Mouse (Mus musculus) embryonic facial prominence, embryonic 14.5 days (tissue): ENCODE measurements around the gene Gsto1. TPM values are rescaled to one million over a fixed set of nuclear protein-coding genes. Genes with fewer than 3 reads are reported as not detected.
A peak's percentile ranks its signal among the peaks of the same experiment; 100 is the strongest.

Experiments used
- ATAC-seq: fragments of 200-750 bp; cut with Nextera tagmentation; 2 replicates; pipeline ENCODE4 v1.8.0; 2017; ENCODE audit warnings: low read depth, moderate number of reproducible peaks, moderate TSS enrichment
- DNase-seq: peaks from one replicate; pipeline ENCODE4 v3.0.0-alpha.2; 2015; ENCODE audit warnings: low spot score
- H3K27ac ChIP-seq: fragments of 300-500 bp; sonication (generic); replicated peaks from 2 replicates; pipeline ENCODE4 v1.5.1; 2014; ENCODE audit warnings: low read depth, mild to moderate bottlenecking, low read length, moderate library complexity
- H3K27me3 ChIP-seq: fragments of 300-500 bp; sonication (generic); replicated peaks from 2 replicates; pipeline ENCODE4 v1.6.1; 2014; ENCODE audit warnings: low read length; ENCODE audit not compliant: control insufficient read depth, insufficient read depth
- H3K36me3 ChIP-seq: fragments of 300-500 bp; sonication (generic); 2 replicates; pipeline ENCODE4 v1.6.1; 2014; ENCODE audit warnings: low read length, mixed read lengths; ENCODE audit not compliant: control insufficient read depth, insufficient read depth
- H3K4me1 ChIP-seq: fragments of 300-500 bp; sonication (generic); 2 replicates; pipeline ENCODE4 v1.6.1; 2014; ENCODE audit warnings: antibody characterized with exemption, low read length; ENCODE audit not compliant: control insufficient read depth, insufficient read depth
- H3K4me2 ChIP-seq: fragments of 300-500 bp; sonication (generic); 2 replicates; pipeline ENCODE4 v1.6.1; 2014; ENCODE audit warnings: low read depth, mild to moderate bottlenecking, low read length, moderate library complexity, mixed read lengths
- H3K4me3 ChIP-seq: fragments of 300-500 bp; sonication (generic); 2 replicates; pipeline ENCODE4 v1.5.1; 2014; ENCODE audit warnings: low read depth, mild to moderate bottlenecking, low read length
- H3K9ac ChIP-seq: fragments of 300-500 bp; sonication (generic); 2 replicates; pipeline ENCODE4 v1.6.1; 2014; ENCODE audit warnings: low read depth, mild to moderate bottlenecking, low read length, moderate library complexity, mixed read lengths
- H3K9me3 ChIP-seq: fragments of 300-500 bp; sonication (generic); 2 replicates; pipeline ENCODE4 v1.6.1; 2016; ENCODE audit warnings: low read length; ENCODE audit not compliant: control insufficient read depth
- WGBS: fragments of 180-500 bp; shearing (Covaris S2); extraction: QIAGEN DNeasy Blood & Tissue Kit; methylation state at CpG from one replicate; pipeline ENCODE4 v1.1.7; 2014; 5-methylcytosine and 5-hydroxymethylcytosine counted together
- polyA plus RNA-seq: library from polyadenylated mRNA; unstranded; fragments of >200 nt; fragmentation: Nextera tagmentation; extraction: Ambion mirVana; gene quantifications from 2 replicates; pipeline ENCODE4 v1.2.1, GENCODE M21; 2014

Gene Gsto1
- polyA plus RNA-seq, 1 experiment from 2014 or later: 148 TPM

DNA sequence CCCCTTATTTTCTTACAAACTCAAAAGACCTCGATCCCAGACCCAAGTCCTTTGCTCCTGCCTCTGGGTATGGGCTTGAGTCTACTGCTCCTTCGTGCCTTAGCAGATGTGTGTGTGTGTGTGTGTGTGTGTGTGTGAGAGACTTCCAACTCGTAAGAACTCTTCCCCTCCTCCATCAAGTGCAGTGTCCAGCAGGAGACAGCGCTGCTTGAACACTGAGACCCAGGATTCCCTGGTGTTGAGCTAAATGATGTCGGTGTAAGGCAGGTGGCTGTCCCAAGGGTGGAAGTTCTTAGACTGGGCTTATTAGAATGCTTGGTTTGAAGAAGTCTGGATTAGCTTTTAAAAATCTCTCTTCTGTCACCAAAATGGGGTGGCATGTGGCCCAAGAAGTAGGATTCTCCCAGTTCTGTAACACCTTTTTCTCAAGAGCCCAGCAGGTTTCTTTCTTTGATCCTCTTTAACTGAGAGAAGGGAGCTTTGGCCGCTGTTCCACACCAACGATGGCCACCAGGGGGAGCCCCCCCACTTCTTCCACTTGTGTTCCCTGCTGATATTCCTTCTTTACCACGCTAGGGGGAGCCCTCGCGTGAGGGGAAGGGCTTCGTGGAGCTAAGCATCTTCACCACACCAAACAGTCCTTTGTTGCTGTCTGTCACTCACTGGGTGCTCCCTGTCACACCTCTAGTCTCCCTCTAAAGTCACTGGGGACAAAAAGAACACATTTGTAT, 27.5 kb downstream of the Gsto1 start:
- 27% methylated on average over 11 of the region's 11 CpGs for WGBS
- no peak overlapping the region for H3K4me3 ChIP-seq

DNA sequence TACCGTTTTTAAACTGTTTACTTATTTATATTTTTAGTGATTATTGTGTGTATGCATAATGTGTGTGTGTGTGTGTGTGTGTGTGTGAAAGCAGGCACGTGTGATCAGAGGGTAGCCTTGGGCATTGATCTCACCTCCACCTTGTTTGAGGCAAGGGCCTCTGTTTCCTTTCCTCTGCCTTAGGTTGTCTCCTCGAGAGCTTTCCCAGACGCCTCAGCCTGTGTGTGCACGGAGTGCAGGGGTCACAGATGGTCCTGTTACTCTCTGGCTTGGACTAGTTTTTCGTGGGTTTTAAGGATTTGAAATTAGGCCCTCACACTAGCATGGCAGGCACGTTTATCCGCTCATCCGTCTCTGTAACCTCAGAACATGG, 28.1 kb downstream of the Gsto1 start:
- no peak overlapping the region for H3K9ac ChIP-seq
- ATAC-seq (peak; percentile 24; the same call in 1 of the 2 replicates), DNase-seq (no peak)
- no peaks in the 10 kb centered on the region for H3K36me3 ChIP-seq
- no peak overlapping the region for H3K27ac ChIP-seq
- 36% methylated on average over 9 of the region's 9 CpGs for WGBS
- no peak overlapping the region for H3K4me3 ChIP-seq
- H3K4me2 ChIP-seq: no peak overlapping the region
- no peaks in the 10 kb centered on the region for H3K9me3 ChIP-seq
- no peaks in the 10 kb centered on the region for H3K4me1 ChIP-seq
- H3K27me3 ChIP-seq: no peaks in the 10 kb centered on the region

More for the DNA sequence above, 27.5 kb downstream of the Gsto1 start:
- Histone ChIP-seq H3K9ac (no peak overlapping the region), H3K36me3 (no peaks in the 10 kb centered on the region), H3K4me1 (no peaks in the 10 kb centered on the region), H3K27me3 (no peaks in the 10 kb centered on the region), H3K9me3 (no peaks in the 10 kb centered on the region), H3K27ac (no peak overlapping the region), H3K4me2 (no peak overlapping the region)
- peak; percentile 68 for ATAC-seq
- DNase-seq: peak; percentile 87

DNA sequence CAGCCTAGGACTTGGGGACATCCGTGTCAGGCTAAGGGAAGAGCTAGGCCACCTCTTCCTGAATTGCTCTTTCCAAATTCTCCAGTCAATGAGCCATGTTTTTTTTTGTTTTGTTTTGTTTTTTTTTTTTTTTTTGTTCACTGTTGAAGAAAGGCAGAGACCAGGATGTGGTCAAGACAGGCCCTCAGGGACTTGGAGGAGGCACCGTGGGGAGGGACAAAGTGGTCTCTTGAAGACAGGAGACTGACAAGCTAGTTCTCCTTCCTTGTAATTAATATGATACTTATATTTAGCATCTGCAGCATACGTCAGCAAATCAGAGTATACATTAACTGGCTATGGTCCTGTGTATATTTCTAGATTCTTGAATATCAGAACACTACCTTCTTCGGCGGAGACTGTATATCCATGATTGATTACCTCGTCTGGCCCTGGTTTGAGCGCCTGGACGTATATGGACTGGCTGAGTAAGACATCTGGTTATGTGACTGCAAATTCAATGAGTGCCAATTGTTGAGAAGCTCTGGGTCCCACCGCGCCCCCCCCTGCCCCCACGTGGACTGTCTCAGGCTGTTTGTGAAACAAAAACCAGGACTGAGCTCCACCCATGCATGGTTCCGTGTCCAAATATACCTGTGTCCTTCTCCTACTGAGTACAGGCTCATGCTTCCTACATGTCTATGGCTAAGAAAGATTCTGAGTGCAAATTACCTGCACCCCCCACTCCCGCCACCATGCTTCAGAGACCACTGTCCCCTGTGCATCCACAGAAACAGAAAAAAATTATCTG, 29.7 kb downstream of the Gsto1 start:
- 64% methylated on average over 13 of the region's 13 CpGs for WGBS
- H3K9ac ChIP-seq: no peak overlapping the region
- no peaks in the 10 kb centered on the region for H3K36me3 ChIP-seq
- DNase-seq (no peak), ATAC-seq (no peak)
- H3K27ac ChIP-seq: no peak overlapping the region
- no peak overlapping the region for H3K4me3 ChIP-seq
- H3K4me2 ChIP-seq: no peak overlapping the region
- H3K4me1 ChIP-seq: no peaks in the 10 kb centered on the region
- no peaks in the 10 kb centered on the region for H3K27me3 ChIP-seq
- H3K9me3 ChIP-seq: no peaks in the 10 kb centered on the region

DNA sequence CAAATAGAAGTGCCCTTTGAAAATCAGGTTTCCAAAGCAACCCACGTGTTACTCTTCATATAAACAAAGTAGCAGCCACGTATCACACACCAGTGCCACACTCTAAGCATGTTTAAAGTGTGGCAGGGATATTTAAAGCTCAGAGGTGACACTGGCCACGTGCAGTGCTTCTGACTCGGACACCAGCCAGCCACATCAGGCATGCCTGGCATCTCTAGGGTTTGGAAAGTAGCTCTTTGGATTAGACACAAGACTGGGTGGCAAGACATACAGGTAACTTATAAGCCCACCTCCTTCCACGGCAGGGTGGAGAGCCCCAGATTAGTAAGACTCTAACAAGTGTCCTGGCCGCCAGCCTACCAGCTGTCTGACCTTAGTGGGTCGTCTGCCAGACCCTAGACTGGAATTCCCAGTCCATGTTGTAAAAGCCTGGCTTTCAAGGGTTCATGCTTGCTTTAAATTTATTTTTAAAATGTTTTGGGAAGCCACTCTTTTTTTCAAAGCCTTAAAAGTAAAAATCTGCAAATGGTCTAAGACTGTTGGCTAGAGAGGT, 30.5 kb downstream of the Gsto1 start:
- Histone ChIP-seq H3K27me3 (no peaks in the 10 kb centered on the region), H3K4me2 (no peak overlapping the region), H3K4me3 (no peak overlapping the region), H3K9ac (no peak overlapping the region), H3K27ac (no peak overlapping the region), H3K36me3 (no peaks in the 10 kb centered on the region), H3K4me1 (peaks cover 4% of the 10 kb centered on the region; the same call in 1 of the 2 replicates), H3K9me3 (no peaks in the 10 kb centered on the region)
- ATAC-seq (no peak), DNase-seq (no peak)
- WGBS: 60% methylated on average over 7 of the region's 7 CpGs

DNA sequence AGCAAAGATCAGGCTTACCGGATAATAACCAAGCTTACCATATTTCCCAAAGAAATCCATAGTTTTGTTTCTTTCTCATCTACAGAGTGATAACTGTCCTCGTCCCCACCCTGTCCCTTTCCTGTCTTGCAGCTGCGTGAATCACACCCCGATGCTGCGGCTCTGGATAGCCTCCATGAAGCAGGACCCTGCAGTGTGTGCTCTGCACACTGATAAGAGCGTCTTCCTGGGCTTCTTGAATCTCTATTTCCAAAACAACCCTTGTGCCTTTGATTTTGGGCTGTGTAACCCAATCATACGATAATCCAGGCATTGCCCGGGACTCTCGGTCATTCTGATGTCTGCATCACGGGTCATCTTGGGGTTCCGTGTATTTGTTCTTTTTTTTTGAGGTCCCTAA, 31.1 kb downstream of the Gsto1 start:
- Histone ChIP-seq H3K9ac (no peak overlapping the region), H3K4me3 (no peak overlapping the region), H3K27me3 (no peaks in the 10 kb centered on the region), H3K36me3 (no peaks in the 10 kb centered on the region), H3K4me2 (no peak overlapping the region), H3K27ac (no peak overlapping the region), H3K9me3 (no peaks in the 10 kb centered on the region), H3K4me1 (peaks cover 10% of the 10 kb centered on the region; the same call in 1 of the 2 replicates)
- DNase-seq (no peak), ATAC-seq (no peak)
- WGBS: 76% methylated on average over 11 of the region's 11 CpGs

DNA sequence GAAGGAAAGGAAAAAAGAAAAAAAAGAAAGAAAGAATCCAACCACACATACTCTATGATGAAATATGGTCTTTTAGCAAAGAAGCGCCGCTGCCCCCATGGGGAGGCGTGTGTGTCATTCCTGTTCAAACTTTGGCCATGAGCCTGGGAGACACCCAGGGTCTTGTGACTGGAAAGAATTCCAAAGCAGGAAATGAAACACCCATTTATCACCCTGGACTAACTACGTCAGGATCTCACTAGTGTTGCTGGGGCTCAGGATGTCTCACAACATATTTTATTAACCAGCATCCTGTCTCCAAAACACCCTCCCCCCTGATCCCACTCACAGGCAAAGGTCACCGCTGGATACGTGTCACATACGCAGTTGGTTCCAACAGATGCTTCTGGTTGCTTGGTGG, 31.8 kb downstream of the Gsto1 start:
- DNase-seq (peak; percentile 32), ATAC-seq (no peak)
- Histone ChIP-seq H3K36me3 (no peaks in the 10 kb centered on the region), H3K4me1 (peaks cover 13% of the 10 kb centered on the region; the same call in 1 of the 2 replicates), H3K4me3 (no peak overlapping the region), H3K27ac (no peak overlapping the region), H3K9ac (no peak overlapping the region), H3K27me3 (no peaks in the 10 kb centered on the region), H3K4me2 (no peak overlapping the region), H3K9me3 (no peaks in the 10 kb centered on the region)
- 73% methylated on average over 7 of the region's 7 CpGs for WGBS

DNA sequence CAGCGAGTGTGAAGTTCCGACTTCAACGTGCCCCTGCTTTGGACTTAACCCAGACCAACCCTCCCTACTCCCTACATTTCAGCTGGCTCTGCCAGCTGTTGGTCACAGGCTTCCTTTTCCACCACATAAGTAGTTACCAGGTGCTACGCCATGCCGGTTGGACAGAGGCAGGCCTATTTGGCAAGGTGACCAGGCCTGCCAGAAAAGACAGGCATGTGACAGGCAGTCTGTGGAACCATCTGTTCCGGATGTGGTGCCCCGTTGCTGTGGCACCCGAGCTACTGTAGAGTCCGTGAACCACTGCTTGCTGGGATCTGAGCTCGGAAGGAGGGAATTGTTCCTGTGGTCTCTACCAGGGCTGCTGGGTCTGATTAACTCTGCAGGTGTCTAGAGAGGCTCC, 32.6 kb downstream of the Gsto1 start:
- DNase-seq: no peak
- Histone ChIP-seq H3K4me3 (no peak overlapping the region), H3K27ac (no peak overlapping the region), H3K4me1 (peaks cover 18% of the 10 kb centered on the region; the same call in 1 of the 2 replicates), H3K27me3 (no peaks in the 10 kb centered on the region), H3K9me3 (no peaks in the 10 kb centered on the region), H3K4me2 (no peak overlapping the region), H3K36me3 (no peaks in the 10 kb centered on the region), H3K9ac (no peak overlapping the region)
- no peak for ATAC-seq
- 81% methylated on average over 10 of the region's 10 CpGs for WGBS

DNA sequence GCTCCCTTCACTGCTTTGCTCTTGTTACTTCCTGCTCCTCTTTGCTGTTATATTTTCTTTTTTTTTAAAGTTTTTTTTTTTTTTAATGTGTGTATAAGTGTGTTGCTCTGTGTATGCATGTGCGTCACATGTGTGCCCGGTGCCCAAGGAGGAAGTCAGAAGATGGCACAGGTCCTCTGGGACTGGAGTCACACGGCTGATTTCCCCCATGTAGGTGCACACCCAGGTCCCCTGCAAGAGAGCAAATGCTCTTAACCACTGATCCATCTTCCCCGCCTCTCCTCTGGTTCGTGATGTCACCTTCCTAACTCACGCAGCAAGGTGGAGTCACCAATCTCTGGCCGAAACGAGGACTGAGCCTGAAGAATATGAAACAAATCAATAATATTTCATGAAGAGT, 33.3 kb downstream of the Gsto1 start:
- H3K27ac ChIP-seq: no peak overlapping the region
- no peaks in the 10 kb centered on the region for H3K36me3 ChIP-seq
- H3K4me2 ChIP-seq: no peak overlapping the region
- ATAC-seq (no peak), DNase-seq (no peak)
- H3K9ac ChIP-seq: no peak overlapping the region
- no peaks in the 10 kb centered on the region for H3K9me3 ChIP-seq
- peaks cover 18% of the 10 kb centered on the region; the same call in 1 of the 2 replicates for H3K4me1 ChIP-seq
- 91% methylated on average over 8 of the region's 8 CpGs for WGBS
- H3K27me3 ChIP-seq: no peaks in the 10 kb centered on the region
- no peak overlapping the region for H3K4me3 ChIP-seq
